Mouse (Mus musculus) layer of hippocampus, postnatal 25 days (tissue): ENCODE results near the gene Tor1b. TPM values are rescaled to one million over a fixed set of nuclear protein-coding genes. Genes with fewer than 3 reads are reported as not detected.

ENCODE experiments used
- DNase-seq, 2 experiments: peaks; one replicate each; pipeline ENCODE4 v3.0.0; 2022; ENCODE audit warnings: mixed read lengths in 2 of 2, low spot score in 1 of 2; ENCODE audit errors: extremely low spot score in 1 of 2
- total RNA-seq, 2 experiments: library from RNA; stranded (reverse); gene quantifications; 2 replicates each; pipeline ENCODE4 v1.2.3; 2021

Gene Tor1b
- total RNA-seq, 2 experiments from 2014 or later = 37.4 to 39.6 TPM

DNA sequence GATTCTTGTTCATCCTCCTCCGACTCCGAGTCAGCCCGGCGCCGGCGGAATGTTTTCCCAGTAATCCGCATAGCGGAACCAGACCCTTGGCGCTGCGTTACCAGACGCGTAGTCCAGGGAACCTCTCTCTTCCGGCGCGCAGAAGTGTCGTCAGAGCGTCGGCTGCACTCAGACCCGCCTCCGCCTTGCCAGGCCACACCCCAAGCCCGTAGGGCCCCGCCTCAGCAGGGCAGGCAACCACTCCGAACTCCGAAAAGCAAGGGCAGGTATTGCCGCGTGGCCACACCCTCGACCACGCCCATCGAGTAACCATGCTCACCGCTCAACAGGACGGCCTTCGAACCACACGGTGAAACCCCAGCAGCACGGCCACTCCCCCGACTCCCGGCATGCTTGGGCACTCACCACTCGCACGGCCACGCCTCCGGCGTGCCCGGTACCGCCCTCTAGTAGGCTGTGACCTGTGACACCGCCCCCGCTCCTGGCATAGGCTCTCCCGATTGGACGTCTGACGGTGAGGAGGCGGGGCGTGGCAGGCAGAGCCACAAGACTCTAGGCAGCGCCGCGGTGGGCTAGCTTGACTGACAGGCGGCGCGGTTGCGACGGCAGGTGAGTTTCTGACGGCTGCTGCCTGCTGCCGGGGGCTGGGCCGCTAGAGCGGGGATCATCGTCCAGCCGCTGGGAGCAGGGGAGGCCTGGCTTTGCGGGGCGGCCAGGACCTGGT lies 29.2 kb downstream of the Tor1b start, which contains the start of the genes BC005624 and Usp20:
Gene BC005624, minus strand, starts transcription at position 412 of the 724 bp plus-strand sequence.
Gene Usp20, plus strand, starts transcription at position 490 of the 724 bp plus-strand sequence.
- peak; percentile 95 to 97 for DNase-seq

DNA sequence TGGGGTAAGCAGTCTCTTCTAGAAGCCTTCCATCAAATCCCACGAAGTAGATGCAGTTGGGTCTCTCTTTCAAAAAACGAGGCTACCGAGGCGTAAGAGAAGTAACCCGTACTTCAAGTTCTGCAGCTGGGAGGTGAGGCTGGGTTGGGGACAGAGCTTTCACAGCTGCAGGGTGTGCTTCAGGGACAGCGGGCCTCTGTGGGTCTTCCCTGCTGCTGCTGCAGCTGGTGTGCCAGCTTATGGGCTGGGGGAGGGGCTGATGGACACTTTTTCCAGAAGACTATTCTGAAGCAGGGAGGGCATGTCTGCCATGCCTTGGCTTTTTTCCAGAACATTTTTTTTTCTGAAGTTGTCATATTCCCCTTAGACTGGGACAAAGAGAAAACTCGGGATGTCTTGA lies 30.3 kb downstream of the Tor1b start:
- no peak for DNase-seq

DNA sequence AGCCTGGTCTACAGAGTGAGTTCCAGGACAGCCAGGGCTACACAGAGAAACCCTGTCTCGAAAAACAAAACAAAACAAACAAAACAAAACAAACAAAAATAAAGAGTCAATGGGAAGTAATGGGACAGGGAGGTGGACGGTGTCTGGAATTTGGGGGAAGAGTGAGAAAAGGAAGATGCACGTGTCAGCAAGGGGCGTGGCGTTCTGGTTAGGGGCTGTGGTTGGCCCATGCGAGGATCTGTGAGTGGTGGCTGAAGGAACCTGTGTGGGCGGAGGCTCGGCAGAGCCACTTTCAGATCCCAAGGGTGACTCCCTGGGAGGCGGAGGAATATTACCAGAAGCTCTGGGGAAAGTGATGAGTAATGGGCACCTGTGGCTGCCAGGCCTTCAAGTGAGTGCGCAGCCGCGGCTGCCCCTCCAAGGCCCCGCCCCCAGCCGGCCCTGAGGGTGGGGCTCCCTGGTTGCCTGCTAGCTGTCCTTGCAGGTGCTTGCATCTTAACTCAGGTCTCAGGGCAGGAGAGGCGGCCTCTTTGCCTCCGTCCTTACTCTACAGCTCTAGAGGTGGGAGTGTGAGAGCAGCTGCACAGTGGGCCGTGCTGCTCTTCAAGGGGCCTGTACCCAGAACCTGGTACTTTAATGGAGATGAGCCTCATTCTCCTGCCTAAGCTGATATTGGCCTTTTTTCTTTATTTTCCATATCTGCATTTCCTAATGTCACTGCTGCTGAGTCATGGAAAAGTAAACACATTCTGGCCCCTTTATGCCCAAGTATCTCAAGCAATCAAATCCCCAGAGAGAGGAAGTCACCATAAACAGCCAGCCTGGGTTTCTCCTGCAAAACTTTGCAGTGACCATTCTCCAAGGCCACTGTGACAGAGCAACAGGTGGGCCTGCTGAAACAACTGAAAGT lies 32.6 kb downstream of the Tor1b start:
- no peak for DNase-seq

DNA sequence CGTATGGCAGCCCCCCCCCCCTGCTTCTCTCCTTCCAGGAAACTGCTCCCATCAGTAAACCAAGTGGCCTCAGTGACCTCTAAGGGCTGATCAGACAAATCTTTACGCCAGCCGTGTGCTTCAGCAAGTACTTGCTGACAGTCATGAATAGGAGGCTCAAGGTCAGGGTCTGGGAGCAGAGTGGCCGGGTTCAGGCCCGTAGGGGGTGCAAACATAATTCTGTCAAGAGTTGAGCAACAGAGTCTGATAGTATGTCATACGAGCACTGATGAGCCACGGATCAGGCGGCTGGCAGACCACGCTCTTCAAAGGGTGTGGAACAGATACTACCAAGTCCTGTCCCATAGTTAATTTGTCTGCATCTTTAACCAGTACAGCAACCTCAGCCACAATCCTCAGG lies 37.5 kb downstream of the Tor1b start:
- no peak for DNase-seq

DNA sequence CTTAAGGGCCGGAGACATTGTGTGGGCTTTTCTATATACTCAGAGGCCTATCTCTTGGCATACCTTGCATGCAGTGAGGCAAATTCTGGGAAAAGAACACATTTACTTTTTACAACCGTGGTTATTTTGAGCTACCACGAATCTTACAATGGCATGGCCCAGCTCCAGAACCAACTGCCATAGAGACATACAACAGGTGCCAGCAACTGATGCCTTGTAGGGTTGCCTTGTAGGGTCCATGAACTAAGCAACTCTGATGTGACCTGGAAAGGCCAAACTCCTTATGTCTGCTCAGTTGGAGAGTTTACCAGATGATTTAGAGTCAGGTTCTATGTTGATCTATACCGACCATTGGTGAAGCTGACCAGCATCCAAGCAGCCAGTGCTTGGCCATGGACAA lies 42.1 kb downstream of the Tor1b start:
- no peak for DNase-seq

DNA sequence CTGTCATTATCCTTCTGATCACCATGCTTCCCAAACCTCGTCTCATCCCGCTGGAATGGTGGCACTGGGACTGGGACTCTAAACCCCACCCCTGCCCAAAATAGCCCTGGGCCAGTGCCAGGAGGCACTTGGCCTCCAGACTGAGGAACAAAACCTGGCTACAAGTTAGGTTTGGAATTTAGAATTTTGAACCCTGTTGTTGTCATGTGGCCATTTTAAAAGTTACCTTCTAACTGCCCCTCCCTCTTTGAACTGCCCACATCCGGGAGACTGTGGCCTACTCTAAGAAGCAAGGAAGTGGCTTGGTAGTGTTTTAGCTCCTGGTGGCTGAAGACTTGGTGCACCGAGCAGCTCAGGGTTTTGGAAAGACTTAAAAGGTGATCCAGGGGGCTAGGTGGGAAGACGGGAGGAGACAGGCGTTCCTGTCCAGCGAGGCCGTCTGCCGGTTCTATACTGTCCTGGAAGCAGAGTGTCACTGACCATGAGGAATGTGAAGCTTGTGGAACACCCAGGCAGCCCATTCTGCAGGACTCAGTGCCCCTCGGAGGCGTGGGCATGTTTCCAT lies 42.8 kb downstream of the Tor1b start:
- no peak for DNase-seq

DNA sequence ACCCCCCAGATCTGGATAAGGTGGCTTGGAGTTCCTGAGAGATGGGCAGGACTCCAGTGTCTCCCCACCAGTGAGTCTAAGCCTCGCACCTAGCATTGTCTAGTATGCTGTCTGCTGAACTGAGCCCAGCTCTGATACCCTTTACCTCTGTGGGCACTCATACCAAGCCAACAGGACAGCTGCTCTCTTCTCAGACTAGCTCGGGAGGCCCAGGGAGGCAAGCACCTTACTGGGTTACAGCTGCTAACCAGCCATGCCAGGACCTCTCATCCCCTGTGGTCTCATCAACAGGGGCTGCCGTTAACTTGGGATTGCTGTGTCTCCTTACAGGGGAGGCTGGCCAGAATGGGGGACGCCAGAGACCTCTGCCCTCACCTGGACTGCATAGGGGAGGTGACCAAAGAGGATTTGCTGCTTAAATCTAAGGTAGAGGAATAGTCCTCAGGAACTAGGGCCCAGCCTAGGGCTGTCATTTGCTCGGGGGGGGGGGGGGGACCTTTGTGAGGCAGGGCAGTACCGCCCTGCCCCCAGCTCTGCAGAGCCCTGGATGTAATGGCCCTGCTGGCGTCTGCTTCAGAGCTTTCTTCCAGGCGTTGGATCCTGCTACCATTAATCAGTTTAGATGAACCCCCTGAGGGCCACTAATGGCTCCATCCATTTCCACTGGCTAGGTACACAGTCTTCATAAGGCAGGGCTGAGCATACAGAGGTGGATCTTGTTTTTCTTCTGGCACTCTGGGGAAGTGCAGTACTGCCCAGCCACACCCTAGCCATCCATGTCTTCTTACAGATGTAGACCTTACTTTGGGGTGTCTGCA lies 45.9 kb downstream of the Tor1b start:
- no peak for DNase-seq

DNA sequence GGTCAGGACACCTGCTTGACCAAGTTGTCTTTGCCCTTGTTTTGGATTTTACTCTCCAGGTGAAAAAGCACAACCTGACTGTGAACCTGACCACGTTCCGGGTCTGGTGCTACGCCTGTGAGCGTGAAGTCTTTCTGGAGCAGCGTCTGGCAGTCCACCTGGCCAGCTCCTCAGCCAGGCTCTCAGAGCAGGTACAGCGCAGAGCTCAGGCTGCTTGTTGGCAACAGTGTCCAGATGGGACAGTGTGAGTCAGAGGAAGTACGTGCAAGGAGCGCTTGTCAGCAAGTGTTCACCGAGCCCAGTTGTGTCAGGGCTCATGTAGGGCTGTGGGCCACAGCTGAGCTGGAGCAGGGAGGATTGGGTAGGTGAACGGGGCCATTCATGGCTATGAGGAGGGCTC lies 50.1 kb downstream of the Tor1b start:
- DNase-seq = no peak

DNA sequence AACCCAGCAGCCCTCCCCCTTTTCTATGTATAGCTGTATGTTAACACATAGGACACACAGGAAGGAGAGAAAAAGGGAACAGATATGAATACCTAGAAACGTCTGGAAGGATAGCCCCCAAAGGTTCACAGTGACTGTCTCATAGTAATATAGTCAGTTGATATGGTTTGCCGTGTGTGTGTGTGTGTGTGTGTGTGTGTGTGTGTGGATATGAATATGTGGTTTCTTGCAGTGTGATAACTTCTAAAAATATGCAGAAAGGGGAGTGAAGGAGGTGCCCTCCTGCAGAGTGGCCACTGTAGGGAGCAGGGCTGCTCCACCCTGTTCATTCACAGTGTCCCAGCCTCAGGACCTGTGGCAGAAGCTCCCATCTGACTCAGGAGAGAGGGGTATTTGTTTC lies 52.7 kb downstream of the Tor1b start:
- no peak for DNase-seq

DNA sequence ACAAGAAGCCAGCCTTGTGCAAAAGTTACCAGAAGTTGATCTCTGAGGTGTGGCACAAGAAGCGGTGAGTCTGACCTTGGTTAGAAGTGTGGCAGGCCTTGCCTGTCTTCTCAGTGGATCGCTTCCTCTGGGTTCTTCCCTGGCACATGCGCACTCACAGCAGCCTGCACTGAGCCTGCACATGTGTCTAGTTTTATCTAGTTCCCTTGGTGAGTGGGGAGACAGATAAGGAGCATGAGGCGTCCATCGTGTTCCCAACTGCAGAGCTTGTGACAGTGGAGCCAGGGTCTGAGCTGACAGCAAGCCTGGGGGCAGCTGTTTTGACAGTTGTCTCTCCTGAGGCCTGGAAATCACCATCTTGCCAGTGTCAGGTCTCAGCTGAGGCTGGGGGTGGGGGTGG lies 53.7 kb downstream of the Tor1b start:
- no peak for DNase-seq

DNA sequence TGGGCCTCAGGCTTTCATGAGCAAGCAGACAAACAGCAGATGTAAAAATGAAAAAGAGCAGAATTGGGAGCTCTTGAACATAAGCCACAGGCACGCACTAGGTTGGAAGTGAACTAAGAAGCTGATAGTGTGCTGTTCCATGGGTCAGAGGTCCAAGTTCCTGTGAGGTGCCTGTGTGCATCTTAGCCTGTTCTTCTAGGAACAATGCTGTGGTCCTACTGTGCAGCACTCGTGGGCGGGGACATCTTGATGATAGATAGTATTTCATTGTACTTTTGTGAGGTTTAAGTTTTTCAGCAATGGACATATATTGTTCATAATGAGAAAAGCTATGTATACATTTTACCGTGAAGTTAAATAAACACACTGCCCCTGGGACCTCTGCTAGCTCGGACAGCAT lies 54.4 kb downstream of the Tor1b start:
- DNase-seq = no peak

Other genes starting within 250 kb of the Tor1b start
- 1 to 10 TPM; 4.0 to 5.5 TPM for gene 1700001O22Rik, start 149.3 kb upstream of the Tor1b start, total RNA-seq
- gene Ntmt1, start 145.1 kb upstream of the Tor1b start, total RNA-seq = 10 to 100 TPM; 34.8 to 35.2 TPM
- 10 to 100 TPM; 35.1 to 40.1 TPM for gene Asb6, start 122.6 kb upstream of the Tor1b start, total RNA-seq
- 1 to 10 TPM; 1.7 to 3.3 TPM for gene Prrx2, start 118.0 kb upstream of the Tor1b start, total RNA-seq
- 1 to 10 TPM; 2.7 to 4.2 TPM for gene Ptges, start 23.1 kb upstream of the Tor1b start, total RNA-seq
- 10 to 100 TPM; 47.5 to 48.8 TPM for gene Tor1a, start 15.0 kb downstream of the Tor1b start, total RNA-seq
- gene BC005624, start 29.2 kb downstream of the Tor1b start, total RNA-seq = 10 to 100 TPM; 60.0 to 61.7 TPM
- gene Usp20, start 29.3 kb downstream of the Tor1b start, total RNA-seq = 10 to 100 TPM; 82.8 to 89.9 TPM
- gene Fnbp1, start 189.0 kb downstream of the Tor1b start, total RNA-seq = 100 to 1,000 TPM in 1 of 2 experiments, 10 to 100 TPM in 1; 95.1 to 118 TPM
- gene Gpr107, start 199.4 kb downstream of the Tor1b start, total RNA-seq = 10 to 100 TPM; 45.2 to 49.6 TPM